Mouse (Mus musculus): ENCODE data around the gene Ccdc154. TPM values are rescaled to one million over a fixed set of nuclear protein-coding genes. Genes with fewer than 3 reads are reported as not detected.

Gene Ccdc154
- polyA plus RNA-seq, 1 experiment, result 23.5 TPM

GRCm38 (mm10) chr17:25127079-25127478 is 35.2 kb upstream of the Ccdc154 start:
- Histone ChIP-seq H3K36me3 (ENCODE audit: control insufficient read depth, insufficient read depth, low read length) (no peaks in the 10 kb centered on the region), H3K27ac (ENCODE audit: control insufficient read depth, insufficient read depth, low read depth, low read length) (peak overlapping the region; percentile 63; the same call in 1 of the 2 replicates)
- no peak for TF ChIP-seq CTCF (IDR thresholded peaks at IDR 0.05; ENCODE audit: control insufficient read depth, insufficient read depth, insufficient replicate concordance, low read depth, low read length)
- no peak for TF ChIP-seq POLR2A (IDR thresholded peaks at IDR 0.05; ENCODE audit: control insufficient read depth, low read depth, low read length)

GRCm38 (mm10) chr17:25127681-25128080 is 34.6 kb upstream of the Ccdc154 start:
- no peaks in the 10 kb centered on the region for H3K4me1 ChIP-seq (ENCODE audit: control insufficient read depth, insufficient read depth, low read length)
- peak overlapping the region; percentile 63; the same call in 1 of the 2 replicates for H3K27ac ChIP-seq (ENCODE audit: control insufficient read depth, insufficient read depth, low read depth, low read length)
- no peaks in the 10 kb centered on the region for H3K27me3 ChIP-seq (ENCODE audit: control insufficient read depth, insufficient read depth, low read length)
- no peaks in the 10 kb centered on the region for H3K36me3 ChIP-seq (ENCODE audit: control insufficient read depth, insufficient read depth, low read length)
- TF ChIP-seq CTCF (IDR thresholded peaks at IDR 0.05; ENCODE audit: control insufficient read depth, insufficient read depth, insufficient replicate concordance, low read depth, low read length), result no peak
- TF ChIP-seq POLR2A (IDR thresholded peaks at IDR 0.05; ENCODE audit: control insufficient read depth, low read depth, low read length), result no peak
- H3K4me3 ChIP-seq (ENCODE audit: control insufficient read depth, low read depth, low read length), result no peak overlapping the region

More at GRCm38 (mm10) chr17:25127079-25127478, 35.2 kb upstream of the Ccdc154 start:
- Histone ChIP-seq H3K4me1 (ENCODE audit: control insufficient read depth, insufficient read depth, low read length) (no peaks in the 10 kb centered on the region), H3K27me3 (ENCODE audit: control insufficient read depth, insufficient read depth, low read length) (no peaks in the 10 kb centered on the region), H3K4me3 (ENCODE audit: control insufficient read depth, low read depth, low read length) (no peak overlapping the region)

- Histone ChIP-seq H3K36me3 (ENCODE audit: control insufficient read depth, insufficient read depth, low read length) (no peaks in the 10 kb centered on the region), H3K27ac (ENCODE audit: control insufficient read depth, insufficient read depth, low read depth, low read length) (no peak overlapping the region), H3K27me3 (ENCODE audit: control insufficient read depth, insufficient read depth, low read length) (no peaks in the 10 kb centered on the region), H3K4me3 (ENCODE audit: control insufficient read depth, low read depth, low read length) (no peak overlapping the region), H3K4me1 (ENCODE audit: control insufficient read depth, insufficient read depth, low read length) (peaks cover 3% of the 10 kb centered on the region)
- no peak for TF ChIP-seq CTCF (IDR thresholded peaks at IDR 0.05; ENCODE audit: control insufficient read depth, insufficient read depth, insufficient replicate concordance, low read depth, low read length)
- TF ChIP-seq POLR2A (IDR thresholded peaks at IDR 0.05; ENCODE audit: control insufficient read depth, low read depth, low read length), result no peak
Observed at GRCm38 (mm10) chr17:25130060-25130459, 32.2 kb upstream of the Ccdc154 start.

GRCm38 (mm10) chr17:25133275-25133698 is 29.0 kb upstream of the Ccdc154 start, which contains the start of gene Clcn7:
Gene Clcn7, plus strand, starts transcription at chr17:25133391.
- peak within 1 kb of the TSS; percentile 99 for H3K4me3 ChIP-seq (ENCODE audit: control insufficient read depth, low read depth, low read length)
- H3K27ac ChIP-seq (ENCODE audit: control insufficient read depth, insufficient read depth, low read depth, low read length), result peak within 1 kb of the TSS; percentile 89

GRCm38 (mm10) chr17:25135622-25136021 is 26.6 kb upstream of the Ccdc154 start:
- Histone ChIP-seq H3K36me3 (ENCODE audit: control insufficient read depth, insufficient read depth, low read length) (no peaks in the 10 kb centered on the region), H3K4me3 (ENCODE audit: control insufficient read depth, low read depth, low read length) (no peak overlapping the region), H3K4me1 (ENCODE audit: control insufficient read depth, insufficient read depth, low read length) (peaks cover 3% of the 10 kb centered on the region), H3K27ac (ENCODE audit: control insufficient read depth, insufficient read depth, low read depth, low read length) (no peak overlapping the region), H3K27me3 (ENCODE audit: control insufficient read depth, insufficient read depth, low read length) (no peaks in the 10 kb centered on the region)
- TF ChIP-seq CTCF (IDR thresholded peaks at IDR 0.05; ENCODE audit: control insufficient read depth, insufficient read depth, insufficient replicate concordance, low read depth, low read length), result no peak

More at GRCm38 (mm10) chr17:25133275-25133698, 29.0 kb upstream of the Ccdc154 start, which contains the start of gene Clcn7:
- no peak for TF ChIP-seq CTCF (IDR thresholded peaks at IDR 0.05; ENCODE audit: control insufficient read depth, insufficient read depth, insufficient replicate concordance, low read depth, low read length)
- TF ChIP-seq POLR2A (IDR thresholded peaks at IDR 0.05; ENCODE audit: control insufficient read depth, low read depth, low read length), result peak; percentile 66
- Histone ChIP-seq H3K27me3 (ENCODE audit: control insufficient read depth, insufficient read depth, low read length) (no peaks in the 10 kb centered on the region), H3K36me3 (ENCODE audit: control insufficient read depth, insufficient read depth, low read length) (no peaks in the 10 kb centered on the region), H3K4me1 (ENCODE audit: control insufficient read depth, insufficient read depth, low read length) (peaks cover 3% of the 10 kb centered on the region)

- Histone ChIP-seq H3K27ac (ENCODE audit: control insufficient read depth, insufficient read depth, low read depth, low read length) (no peak overlapping the region), H3K4me3 (ENCODE audit: control insufficient read depth, low read depth, low read length) (no peak overlapping the region), H3K4me1 (ENCODE audit: control insufficient read depth, insufficient read depth, low read length) (no peaks in the 10 kb centered on the region), H3K36me3 (ENCODE audit: control insufficient read depth, insufficient read depth, low read length) (no peaks in the 10 kb centered on the region), H3K27me3 (ENCODE audit: control insufficient read depth, insufficient read depth, low read length) (no peaks in the 10 kb centered on the region)
- TF ChIP-seq CTCF (IDR thresholded peaks at IDR 0.05; ENCODE audit: control insufficient read depth, insufficient read depth, insufficient replicate concordance, low read depth, low read length) (no peak), POLR2A (IDR thresholded peaks at IDR 0.05; ENCODE audit: control insufficient read depth, low read depth, low read length) (no peak)
Observed at GRCm38 (mm10) chr17:25138803-25139202, 23.5 kb upstream of the Ccdc154 start.

- Histone ChIP-seq H3K4me3 (ENCODE audit: control insufficient read depth, low read depth, low read length) (no peak overlapping the region), H3K27ac (ENCODE audit: control insufficient read depth, insufficient read depth, low read depth, low read length) (no peak overlapping the region), H3K36me3 (ENCODE audit: control insufficient read depth, insufficient read depth, low read length) (no peaks in the 10 kb centered on the region), H3K4me1 (ENCODE audit: control insufficient read depth, insufficient read depth, low read length) (no peaks in the 10 kb centered on the region), H3K27me3 (ENCODE audit: control insufficient read depth, insufficient read depth, low read length) (no peaks in the 10 kb centered on the region)
- TF ChIP-seq POLR2A (IDR thresholded peaks at IDR 0.05; ENCODE audit: control insufficient read depth, low read depth, low read length), result no peak
- no peak for TF ChIP-seq CTCF (IDR thresholded peaks at IDR 0.05; ENCODE audit: control insufficient read depth, insufficient read depth, insufficient replicate concordance, low read depth, low read length)
Observed at GRCm38 (mm10) chr17:25139960-25140359, 22.3 kb upstream of the Ccdc154 start.

Data from testis, adult 2 months (tissue).